Mouse (Mus musculus): ENCODE results near the gene Notch4. TPM values are rescaled to one million over a fixed set of nuclear protein-coding genes. Genes with fewer than 3 reads are reported as not detected.
A peak's percentile ranks its signal among the peaks of the same experiment; 100 is the strongest.

Notch4 gene
- polyA plus RNA-seq, 1 experiment from 2014 or later, result 0.87 TPM

GRCm38 (mm10) chr17:34626062-34626772 is 62.1 kb downstream of the Notch4 start:
- in situ Hi-C loops (cut with MboI; ENCODE audit: low pct_unique_long_range_greater_than_20kb), result loop anchor here (25.0 kb wide), 1 partner anchor 511 kb away; the partner anchor contains the start of genes Apom, Bag6 and D17H6S53E

DNA sequence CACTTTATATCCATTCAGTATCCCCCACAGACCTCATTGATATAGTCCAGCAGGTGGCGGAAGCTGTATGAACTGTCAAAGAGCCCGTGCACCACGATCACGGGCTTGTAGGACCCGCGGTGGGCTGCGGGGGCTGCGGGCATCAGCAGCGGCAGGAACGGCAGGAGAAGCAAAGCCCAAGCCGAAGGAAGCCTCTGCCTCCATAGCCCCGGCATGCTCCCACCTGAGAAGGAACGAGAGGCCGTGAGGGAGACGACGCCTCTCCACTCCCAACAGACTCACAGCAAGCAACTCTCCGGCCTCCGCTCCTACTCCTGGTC is 62.7 kb downstream of the Notch4 start:
- ATAC-seq (peak; percentile 36), DNase-seq (ENCODE audit: low read depth, low spot score) (no peak)
- no peaks in the 10 kb centered on the region for H3K27me3 ChIP-seq
- CTCF ChIA-PET, result interaction anchor here (1.1 to 1.8 kb wide), 3 partner anchors 14 to 26 kb away, joined by 4 to 6 read pairs (median 5); partner anchors contain the start of gene Fkbpl
- no peak for TF ChIP-seq CTCF (IDR thresholded peaks at IDR 0.05)
- POLR2A ChIA-PET, result interaction anchor here (1.1 to 2.0 kb wide), 3 partner anchors 13 to 25 kb away, joined by 3 to 7 read pairs (median 5); no protein-coding TSS in a partner anchor
- in situ Hi-C loops (cut with MboI; ENCODE audit: low pct_unique_long_range_greater_than_20kb), result loop anchor here (25.0 kb wide), 1 partner anchor 511 kb away; the partner anchor contains the start of genes Apom, Bag6 and D17H6S53E

More at GRCm38 (mm10) chr17:34626062-34626772, 62.1 kb downstream of the Notch4 start:
- ATAC-seq (no peak), DNase-seq (ENCODE audit: low read depth, low spot score) (no peak)
- ChIA-PET POLR2A (interaction anchor here (1.1 to 1.4 kb wide), 2 partner anchors 21 to 25 kb away, joined by 3 to 7 read pairs; no protein-coding TSS in a partner anchor), CTCF (interaction anchor here (1.1 to 1.8 kb wide), 3 partner anchors 15 to 27 kb away, joined by 4 to 6 read pairs (median 5); partner anchors contain the start of gene Fkbpl)
- no peaks in the 10 kb centered on the region for H3K27me3 ChIP-seq
- TF ChIP-seq CTCF (IDR thresholded peaks at IDR 0.05), result no peak

DNA sequence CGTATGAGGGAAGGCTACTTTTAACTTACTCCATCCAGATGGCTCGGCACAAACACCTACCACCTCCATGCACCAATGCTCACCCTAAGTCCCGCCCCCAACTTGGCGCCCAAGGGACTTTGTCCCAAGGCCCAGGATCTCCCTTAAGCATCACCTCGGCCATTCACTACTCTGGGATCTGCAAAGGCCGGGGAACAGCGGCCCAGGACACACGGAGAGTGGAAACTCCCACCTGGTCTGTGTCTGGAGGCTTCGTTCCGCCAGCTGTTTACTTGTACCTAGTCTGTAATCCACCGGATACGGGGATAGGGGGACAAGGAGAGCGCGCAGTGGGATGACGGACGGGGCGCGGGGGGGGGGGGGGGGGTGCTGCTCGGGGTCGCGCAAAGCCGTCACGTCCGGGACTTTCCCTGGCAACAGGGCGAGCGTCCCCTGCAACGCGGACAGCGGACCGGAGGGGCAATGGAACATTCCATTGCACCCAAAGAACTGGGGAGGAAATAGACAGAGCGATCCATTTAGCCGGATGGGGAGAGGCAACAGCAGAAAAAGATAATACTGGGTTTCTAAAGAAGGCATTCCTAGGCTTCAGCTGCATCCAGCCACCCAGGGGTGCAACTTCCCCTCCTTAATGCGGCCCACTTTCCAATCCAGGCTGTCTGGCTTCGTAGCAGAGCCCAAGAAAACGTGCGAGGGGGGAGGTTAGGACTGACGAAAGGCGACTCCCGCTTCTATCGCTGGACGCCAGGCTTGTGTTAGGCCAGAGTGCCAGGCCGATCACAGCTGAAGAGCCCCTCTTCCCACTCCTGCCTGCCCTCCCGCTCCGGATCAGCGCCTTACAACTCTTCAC is 63.2 kb downstream of the Notch4 start:
- TF ChIP-seq CTCF (IDR thresholded peaks at IDR 0.05), result no peak
- H3K27me3 ChIP-seq, result no peaks in the 10 kb centered on the region
- DNase-seq (ENCODE audit: low read depth, low spot score) (peak; percentile 69), ATAC-seq (peak; percentile 36)
- ChIA-PET CTCF (interaction anchor here (1.1 to 1.8 kb wide), 4 partner anchors 8 to 26 kb away, joined by 3 to 6 read pairs (median 4); partner anchors contain the start of gene Fkbpl), POLR2A (interaction anchor here (1.0 to 2.0 kb wide), 4 partner anchors 12 to 24 kb away, joined by 3 to 7 read pairs (median 4); no protein-coding TSS in a partner anchor)
- in situ Hi-C loops (cut with MboI; ENCODE audit: low pct_unique_long_range_greater_than_20kb), result loop anchor here (25.0 kb wide), 1 partner anchor 510 kb away; the partner anchor contains the start of genes Apom, Bag6 and D17H6S53E

DNA sequence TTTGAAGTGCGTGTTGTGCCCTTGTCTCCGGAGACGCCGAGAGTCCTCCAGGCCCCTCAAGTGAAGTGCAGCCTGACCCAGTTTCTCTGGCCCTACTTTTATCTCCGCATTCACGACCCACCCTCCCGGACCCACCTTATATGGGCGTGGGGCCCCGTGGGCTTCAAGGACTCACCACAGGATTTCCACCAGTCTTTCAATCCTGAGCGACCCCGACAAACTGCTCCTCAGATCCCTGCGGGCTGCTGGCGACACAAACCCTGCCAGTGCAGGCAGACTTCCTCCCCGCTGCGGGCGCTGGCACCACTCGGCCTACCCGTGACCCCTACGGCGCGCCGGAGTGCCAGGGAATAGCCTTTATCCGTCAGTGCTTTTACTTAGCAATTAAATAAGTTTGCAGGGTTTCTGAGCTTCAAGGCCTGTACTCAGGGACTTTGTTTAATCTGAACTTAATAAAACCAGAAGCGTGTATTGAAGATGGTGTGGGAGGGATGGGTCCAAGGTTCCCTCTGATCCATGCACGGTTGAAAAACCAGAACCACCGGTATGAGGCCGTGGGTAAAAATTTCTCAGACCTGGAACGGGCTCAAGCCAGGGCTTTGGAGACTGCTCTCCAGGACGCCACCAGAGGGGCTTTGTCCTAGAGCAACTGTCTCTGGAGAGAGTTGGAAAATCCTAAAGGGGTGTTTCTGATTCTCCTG is 64.0 kb downstream of the Notch4 start, which contains the start of gene Ppt2:
Ppt2 (minus strand) TSS at position 568 of the 701 bp plus-strand sequence.
- in situ Hi-C loops (cut with MboI; ENCODE audit: low pct_unique_long_range_greater_than_20kb), result loop anchor here (25.0 kb wide), 1 partner anchor 509 kb away; the partner anchor contains the start of genes Apom, Bag6 and D17H6S53E
- ChIA-PET CTCF (interaction anchor here (1.3 to 1.7 kb wide), 4 partner anchors 9 to 24 kb away, joined by 3 to 4 read pairs (median 4); partner anchors contain the start of genes Agpat1, Fkbpl and Rnf5), POLR2A (interaction anchor here (1.0 to 2.0 kb wide), 2 partner anchors 12 to 13 kb away, joined by 4 to 5 read pairs; no protein-coding TSS in a partner anchor)
- peak; percentile 10 for ATAC-seq
- DNase-seq (ENCODE audit: low read depth, low spot score), result no peak
- no peak for TF ChIP-seq CTCF (IDR thresholded peaks at IDR 0.05)
- H3K27me3 ChIP-seq, result no peaks in the 10 kb centered on the region

- no peak for TF ChIP-seq CTCF (IDR thresholded peaks at IDR 0.05)
- in situ Hi-C loops (cut with MboI; ENCODE audit: low pct_unique_long_range_greater_than_20kb), result loop anchor here (25.0 kb wide), 1 partner anchor 509 kb away; the partner anchor contains the start of genes Apom, Bag6 and D17H6S53E
- POLR2A ChIA-PET, result interaction anchor here (2.0 kb wide), 1 partner anchor 11 kb away, joined by 5 read pairs; no protein-coding TSS in a partner anchor
- DNase-seq (ENCODE audit: low read depth, low spot score), result no peak
- CTCF ChIA-PET, result interaction anchor here (1.3 to 1.7 kb wide), 4 partner anchors 9 to 25 kb away, joined by 3 to 4 read pairs (median 4); partner anchors contain the start of genes Agpat1, Fkbpl and Rnf5
- H3K27me3 ChIP-seq, result no peaks in the 10 kb centered on the region
- ATAC-seq, result no peak
Measured at GRCm38 (mm10) chr17:34628644-34628967, 64.5 kb downstream of the Notch4 start.

DNA sequence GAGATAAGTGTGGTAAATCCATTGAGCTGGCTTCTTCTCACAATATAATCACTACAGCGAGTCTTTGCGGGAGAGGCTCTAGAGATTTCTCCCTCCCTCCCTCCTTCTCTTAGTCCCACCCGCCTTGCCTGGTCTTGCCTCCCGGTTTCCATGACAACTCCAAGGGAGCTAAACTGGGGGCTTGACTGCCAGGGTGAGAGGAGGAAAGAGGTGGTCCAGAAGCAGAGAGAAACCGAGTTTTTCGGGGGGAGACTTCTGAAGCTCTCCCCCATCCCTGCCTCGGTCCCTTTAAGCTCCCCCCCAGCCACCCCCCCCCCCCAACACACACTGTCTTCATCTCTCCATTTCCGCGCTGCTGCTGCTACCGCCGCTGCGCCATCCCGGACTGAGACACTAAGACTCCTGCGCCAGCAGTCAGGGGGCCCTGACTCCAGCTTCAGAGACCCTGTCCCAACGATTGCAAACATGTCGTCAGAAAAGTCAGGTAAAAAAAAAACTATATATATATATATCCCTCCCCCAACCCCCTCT is 65.2 kb downstream of the Notch4 start, which contains the start of gene Prrt1:
Prrt1 (plus strand) TSS at position 313 of the 531 bp plus-strand sequence.
- DNase-seq (ENCODE audit: low read depth, low spot score) (no peak), ATAC-seq (no peak)
- CTCF ChIA-PET, result interaction anchor here (1.3 to 1.7 kb wide), 3 partner anchors 11 to 25 kb away, joined by 3 to 4 read pairs (median 4); partner anchors contain the start of genes Agpat1, Fkbpl and Rnf5
- POLR2A ChIA-PET, result no interaction called here
- in situ Hi-C loops (cut with MboI; ENCODE audit: low pct_unique_long_range_greater_than_20kb), result loop anchor here (25.0 kb wide), 1 partner anchor 508 kb away; the partner anchor contains the start of genes Apom, Bag6 and D17H6S53E
- no peak for TF ChIP-seq CTCF (IDR thresholded peaks at IDR 0.05)
- no peaks in the 10 kb centered on the region for H3K27me3 ChIP-seq

- ATAC-seq (no peak), DNase-seq (ENCODE audit: low read depth, low spot score) (no peak)
- CTCF ChIA-PET, result interaction anchor here (1.3 to 1.7 kb wide), 2 partner anchors 11 to 26 kb away, joined by 3 to 4 read pairs; partner anchors contain the start of genes Agpat1 and Rnf5
- in situ Hi-C loops (cut with MboI; ENCODE audit: low pct_unique_long_range_greater_than_20kb), result loop anchor here (25.0 kb wide), 1 partner anchor 507 kb away; the partner anchor contains the start of genes Apom, Bag6 and D17H6S53E
- POLR2A ChIA-PET, result no interaction called here
- no peak for TF ChIP-seq CTCF (IDR thresholded peaks at IDR 0.05)
- H3K27me3 ChIP-seq, result no peaks in the 10 kb centered on the region
Measured at GRCm38 (mm10) chr17:34629796-34630603, 65.9 kb downstream of the Notch4 start.

GRCm38 (mm10) chr17:34630761-34631301 is 66.8 kb downstream of the Notch4 start:
- no peak for ATAC-seq
- H3K27me3 ChIP-seq, result no peaks in the 10 kb centered on the region
- TF ChIP-seq CTCF (IDR thresholded peaks at IDR 0.05), result no peak
- DNase-seq (ENCODE audit: low read depth, low spot score), result no peak
- ChIA-PET POLR2A (no interaction called here), CTCF (no interaction called here)
- in situ Hi-C loops (cut with MboI; ENCODE audit: low pct_unique_long_range_greater_than_20kb), result loop anchor here (25.0 kb wide), 1 partner anchor 506 kb away; the partner anchor contains the start of genes Apom, Bag6 and D17H6S53E
